Mouse (Mus musculus): ENCODE data around the gene Grap. TPM values are rescaled to one million over a fixed set of nuclear protein-coding genes. Genes with fewer than 3 reads are reported as not detected.

Gene Grap
- polyA plus RNA-seq, 1 experiment = 0.06 TPM

DNA sequence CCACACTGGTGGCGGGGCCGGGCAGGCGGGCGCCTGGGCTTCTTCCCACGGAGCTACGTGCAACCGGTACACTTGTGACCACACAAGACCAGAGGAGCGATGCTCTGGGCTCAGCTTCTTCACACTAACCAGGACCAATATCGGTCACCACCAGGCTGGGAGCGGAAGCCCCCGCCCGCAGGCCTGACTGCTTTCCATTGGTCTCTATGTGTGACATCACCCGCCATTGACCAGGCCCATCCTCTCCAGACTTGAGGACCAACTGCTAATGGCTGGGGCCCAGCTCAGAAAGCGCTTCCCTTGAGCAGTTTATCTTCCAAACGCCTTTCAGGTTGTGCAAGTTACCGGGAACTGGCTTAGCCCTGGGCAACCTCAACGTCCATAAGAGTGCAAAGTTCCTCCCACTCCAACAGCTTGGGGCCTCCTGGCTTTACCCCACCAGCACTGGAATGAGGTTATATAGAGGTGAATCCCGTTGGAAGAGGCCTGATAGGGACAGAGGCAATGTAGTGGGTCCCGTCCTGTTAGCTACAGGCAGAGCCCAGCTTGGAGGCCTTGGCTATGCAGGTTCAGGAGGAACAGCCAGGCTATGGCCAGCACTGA, 18.8 kb downstream of the Grap start:
- Histone ChIP-seq H3K79me2 (ENCODE audit: control insufficient read depth, insufficient read depth) (no peaks in the 10 kb centered on the region), H3K4me3 (no peak overlapping the region), H3ac (ENCODE audit: control insufficient read depth, insufficient read length) (no peak overlapping the region), H3K4me2 (ENCODE audit: low read depth) (no peak overlapping the region), H3K27me3 (ENCODE audit: control insufficient read depth, insufficient read depth, insufficient read length) (peaks cover 5% of the 10 kb centered on the region), H3K36me3 (ENCODE audit: control insufficient read depth, insufficient read depth) (no peaks in the 10 kb centered on the region)
- no peak for TF ChIP-seq SRF (IDR thresholded peaks at IDR 0.05; ENCODE audit: control insufficient read depth, insufficient read length, low read depth)
- TF ChIP-seq CEBPB (IDR thresholded peaks at IDR 0.05; ENCODE audit: insufficient read depth, poor library complexity, severe bottlenecking) = no peak
- TF ChIP-seq TCF12 (IDR thresholded peaks at IDR 0.05; ENCODE audit: insufficient read depth, poor library complexity, severe bottlenecking) = no peak
- TF ChIP-seq TCF3 (IDR thresholded peaks at IDR 0.05; ENCODE audit: insufficient read length, low read depth) = no peak
- TF ChIP-seq MAX (IDR thresholded peaks at IDR 0.05; ENCODE audit: low read depth) = no peak

DNA sequence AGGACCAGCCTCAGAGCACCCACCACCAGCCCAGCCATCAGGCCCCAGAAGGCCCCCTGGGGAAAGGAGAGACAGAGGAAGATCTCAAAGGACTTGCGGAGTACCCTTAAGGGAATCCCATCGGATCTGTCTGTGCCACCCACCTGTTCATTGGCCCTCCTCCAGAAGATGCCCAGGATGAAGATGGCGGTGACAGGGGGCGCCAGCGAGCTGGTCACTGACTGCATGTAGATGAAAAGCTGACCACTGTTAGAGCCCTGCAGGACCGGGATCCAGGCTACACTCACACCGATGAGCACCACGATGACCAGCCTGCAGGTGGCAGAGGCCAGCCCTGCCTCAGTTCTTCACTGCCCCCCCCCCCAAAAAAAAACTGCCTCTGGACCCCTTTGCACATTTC, 20.6 kb downstream of the Grap start:
- Histone ChIP-seq H3K4me2 (ENCODE audit: low read depth) (no peak overlapping the region), H3ac (ENCODE audit: control insufficient read depth, insufficient read length) (no peak overlapping the region), H3K79me2 (ENCODE audit: control insufficient read depth, insufficient read depth) (no peaks in the 10 kb centered on the region), H3K4me3 (no peak overlapping the region), H3K27me3 (ENCODE audit: control insufficient read depth, insufficient read depth, insufficient read length) (peaks cover 10% of the 10 kb centered on the region), H3K36me3 (ENCODE audit: control insufficient read depth, insufficient read depth) (no peaks in the 10 kb centered on the region)
- no peak for TF ChIP-seq SRF (IDR thresholded peaks at IDR 0.05; ENCODE audit: control insufficient read depth, insufficient read length, low read depth)
- no peak for TF ChIP-seq TCF3 (IDR thresholded peaks at IDR 0.05; ENCODE audit: insufficient read length, low read depth)
- no peak for TF ChIP-seq REST (IDR thresholded peaks at IDR 0.05; ENCODE audit: insufficient read depth, insufficient read length)
- no peak for TF ChIP-seq MYOG (IDR thresholded peaks at IDR 0.05; ENCODE audit: control insufficient read depth in 1 of 3, insufficient read depth in 1 of 3, insufficient read length in 2 of 3, low read depth in 2 of 3)
- no peak for TF ChIP-seq POLR2A (IDR thresholded peaks at IDR 0.05; ENCODE audit: insufficient read length, low read depth)
- TF ChIP-seq MYOD1 (IDR thresholded peaks at IDR 0.05; ENCODE audit: control insufficient read depth in 1 of 3, insufficient read length in 2 of 3, low read depth in 2 of 3) = no peak
- no peak for TF ChIP-seq CEBPB (IDR thresholded peaks at IDR 0.05; ENCODE audit: insufficient read depth, poor library complexity, severe bottlenecking)
- no peak for TF ChIP-seq MAX (IDR thresholded peaks at IDR 0.05; ENCODE audit: low read depth)
- no peak for TF ChIP-seq TCF12 (IDR thresholded peaks at IDR 0.05; ENCODE audit: insufficient read depth, poor library complexity, severe bottlenecking)
- TF ChIP-seq E2F4 (IDR thresholded peaks at IDR 0.05; ENCODE audit: insufficient read depth) = no peak
- no peak for TF ChIP-seq POLR2AphosphoS2 (IDR thresholded peaks at IDR 0.05; ENCODE audit: insufficient read length, low read depth)

DNA sequence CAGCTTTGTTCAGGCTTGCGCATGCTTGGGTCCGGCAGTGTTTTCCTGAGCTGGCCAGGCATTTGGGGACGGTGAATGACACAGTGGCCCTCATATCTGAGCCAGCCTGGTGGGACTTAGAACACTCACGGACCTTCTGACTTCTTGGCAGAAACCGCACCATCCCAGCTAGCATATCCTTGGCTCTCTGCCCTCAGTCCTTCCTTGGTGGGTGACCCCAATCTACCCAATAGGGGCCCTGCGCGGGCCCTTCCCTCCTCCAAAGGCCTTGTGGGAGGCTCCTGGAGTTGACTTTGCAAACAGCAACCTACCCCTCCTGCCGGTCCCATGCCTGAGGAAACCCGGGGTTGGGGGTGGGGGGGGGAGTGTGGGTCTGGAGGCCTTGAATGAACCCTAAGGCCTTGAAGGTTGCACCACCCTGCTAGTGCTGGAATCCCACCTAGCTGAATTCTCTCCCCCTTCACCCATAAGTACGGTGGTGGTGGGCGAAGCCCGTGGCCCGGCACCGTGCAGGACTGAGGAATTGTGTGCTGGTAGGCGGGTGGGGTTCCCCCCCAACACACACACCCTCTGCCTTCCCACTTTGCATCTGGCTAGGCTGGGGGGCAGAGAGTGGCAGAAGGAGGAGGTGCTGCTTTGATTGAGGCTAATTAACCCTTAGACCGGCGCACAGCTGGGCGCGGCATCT, 21.2 kb downstream of the Grap start:
- H3K4me2 ChIP-seq (ENCODE audit: low read depth) = no peak overlapping the region
- no peak overlapping the region for H3ac ChIP-seq (ENCODE audit: control insufficient read depth, insufficient read length)
- H3K79me2 ChIP-seq (ENCODE audit: control insufficient read depth, insufficient read depth) = no peaks in the 10 kb centered on the region

DNA sequence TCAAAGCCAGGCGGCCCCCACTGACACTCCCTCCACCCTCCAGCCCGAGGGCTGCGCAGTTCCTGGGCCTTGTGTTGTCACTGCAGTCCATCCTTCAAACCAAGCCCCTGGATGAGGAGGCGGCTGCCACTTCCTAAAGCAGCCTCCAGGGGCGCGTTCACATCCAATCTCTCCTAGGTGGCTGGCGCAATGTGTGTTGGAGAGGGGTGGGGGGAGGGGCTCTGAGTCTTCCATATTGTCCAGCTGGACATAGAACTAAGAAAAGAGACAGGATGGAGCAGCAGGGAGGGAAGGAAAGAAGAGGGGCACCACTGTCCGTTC, 21.7 kb downstream of the Grap start:
- H3K27me3 ChIP-seq (ENCODE audit: control insufficient read depth, insufficient read depth, insufficient read length) = peaks cover 13% of the 10 kb centered on the region
- TF ChIP-seq POLR2A (IDR thresholded peaks at IDR 0.05; ENCODE audit: insufficient read length, low read depth) (no peak), CEBPB (IDR thresholded peaks at IDR 0.05; ENCODE audit: insufficient read depth, poor library complexity, severe bottlenecking) (no peak), E2F4 (IDR thresholded peaks at IDR 0.05; ENCODE audit: insufficient read depth) (no peak), SRF (IDR thresholded peaks at IDR 0.05; ENCODE audit: control insufficient read depth, insufficient read length, low read depth) (no peak), USF1 (IDR thresholded peaks at IDR 0.05; ENCODE audit: low read depth) (no peak), MYOG (IDR thresholded peaks at IDR 0.05; ENCODE audit: control insufficient read depth in 1 of 3, insufficient read depth in 1 of 3, insufficient read length in 2 of 3, low read depth in 2 of 3) (no peak)
- H3ac ChIP-seq (ENCODE audit: control insufficient read depth, insufficient read length) = no peak overlapping the region
- no peak overlapping the region for H3K4me2 ChIP-seq (ENCODE audit: low read depth)
- H3K4me3 ChIP-seq = no peak overlapping the region
- no peaks in the 10 kb centered on the region for H3K36me3 ChIP-seq (ENCODE audit: control insufficient read depth, insufficient read depth)
- no peaks in the 10 kb centered on the region for H3K79me2 ChIP-seq (ENCODE audit: control insufficient read depth, insufficient read depth)

More for the DNA sequence above, 21.2 kb downstream of the Grap start:
- Histone ChIP-seq H3K27me3 (ENCODE audit: control insufficient read depth, insufficient read depth, insufficient read length) (peaks cover 13% of the 10 kb centered on the region), H3K36me3 (ENCODE audit: control insufficient read depth, insufficient read depth) (no peaks in the 10 kb centered on the region), H3K4me3 (no peak overlapping the region)
- TF ChIP-seq POLR2AphosphoS2 (IDR thresholded peaks at IDR 0.05; ENCODE audit: insufficient read length, low read depth) (no peak), E2F4 (IDR thresholded peaks at IDR 0.05; ENCODE audit: insufficient read depth) (no peak), SRF (IDR thresholded peaks at IDR 0.05; ENCODE audit: control insufficient read depth, insufficient read length, low read depth) (no peak), TCF12 (IDR thresholded peaks at IDR 0.05; ENCODE audit: insufficient read depth, poor library complexity, severe bottlenecking) (no peak), POLR2A (IDR thresholded peaks at IDR 0.05; ENCODE audit: insufficient read length, low read depth) (no peak), CEBPB (IDR thresholded peaks at IDR 0.05; ENCODE audit: insufficient read depth, poor library complexity, severe bottlenecking) (no peak), MYOD1 (IDR thresholded peaks at IDR 0.05; ENCODE audit: control insufficient read depth in 1 of 3, insufficient read length in 2 of 3, low read depth in 2 of 3) (no peak), REST (IDR thresholded peaks at IDR 0.05; ENCODE audit: insufficient read depth, insufficient read length) (no peak), MAX (IDR thresholded peaks at IDR 0.05; ENCODE audit: low read depth) (no peak), TCF3 (IDR thresholded peaks at IDR 0.05; ENCODE audit: insufficient read length, low read depth) (no peak), MYOG (IDR thresholded peaks at IDR 0.05; ENCODE audit: control insufficient read depth in 1 of 3, insufficient read depth in 1 of 3, insufficient read length in 2 of 3, low read depth in 2 of 3) (no peak)

DNA sequence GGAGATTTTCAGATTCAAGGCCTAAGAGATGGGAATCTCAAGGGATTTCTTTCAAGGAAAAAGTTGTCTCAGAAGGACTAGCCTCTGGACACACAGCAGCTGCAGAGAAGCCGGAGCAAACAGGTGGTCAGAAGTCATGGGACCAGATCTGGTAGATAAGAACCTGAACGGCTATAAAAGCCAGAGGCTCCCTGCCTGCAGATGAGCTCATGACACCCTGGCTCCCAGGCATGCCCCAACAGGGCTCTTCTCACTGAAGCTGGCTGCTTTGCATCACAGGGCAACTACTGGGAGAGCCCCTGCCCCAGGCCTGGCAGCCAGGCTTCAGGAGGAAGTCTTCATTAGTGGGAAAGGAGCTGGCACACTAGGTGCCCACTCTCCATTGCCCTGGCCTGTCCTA, 22.3 kb downstream of the Grap start:
- Histone ChIP-seq H3K36me3 (ENCODE audit: control insufficient read depth, insufficient read depth) (no peaks in the 10 kb centered on the region), H3ac (ENCODE audit: control insufficient read depth, insufficient read length) (no peak overlapping the region)
- peak in 2 of 3 experiments; percentile 58 to 66 for TF ChIP-seq MYOD1 (IDR thresholded peaks at IDR 0.05; ENCODE audit: control insufficient read depth in 1 of 3, insufficient read length in 2 of 3, low read depth in 2 of 3)
- no peak for TF ChIP-seq POLR2A (IDR thresholded peaks at IDR 0.05; ENCODE audit: insufficient read length, low read depth)
- peak in 2 of 3 experiments; percentile 74 to 86 for TF ChIP-seq MYOG (IDR thresholded peaks at IDR 0.05; ENCODE audit: control insufficient read depth in 1 of 3, insufficient read depth in 1 of 3, insufficient read length in 2 of 3, low read depth in 2 of 3)
- TF ChIP-seq MAX (IDR thresholded peaks at IDR 0.05; ENCODE audit: low read depth) = no peak
- no peak for TF ChIP-seq POLR2AphosphoS2 (IDR thresholded peaks at IDR 0.05; ENCODE audit: insufficient read length, low read depth)
- TF ChIP-seq REST (IDR thresholded peaks at IDR 0.05; ENCODE audit: insufficient read depth, insufficient read length) = no peak
- TF ChIP-seq USF1 (IDR thresholded peaks at IDR 0.05; ENCODE audit: low read depth) = no peak
- no peak for TF ChIP-seq SRF (IDR thresholded peaks at IDR 0.05; ENCODE audit: control insufficient read depth, insufficient read length, low read depth)
- peak; percentile 11 for TF ChIP-seq TCF12 (IDR thresholded peaks at IDR 0.05; ENCODE audit: insufficient read depth, poor library complexity, severe bottlenecking)
- TF ChIP-seq CEBPB (IDR thresholded peaks at IDR 0.05; ENCODE audit: insufficient read depth, poor library complexity, severe bottlenecking) = no peak
- no peak for TF ChIP-seq TCF3 (IDR thresholded peaks at IDR 0.05; ENCODE audit: insufficient read length, low read depth)
- TF ChIP-seq E2F4 (IDR thresholded peaks at IDR 0.05; ENCODE audit: insufficient read depth) = no peak

More for the DNA sequence above, 22.3 kb downstream of the Grap start:
- no peaks in the 10 kb centered on the region for H3K79me2 ChIP-seq (ENCODE audit: control insufficient read depth, insufficient read depth)
- no peak overlapping the region for H3K4me3 ChIP-seq
- H3K27me3 ChIP-seq (ENCODE audit: control insufficient read depth, insufficient read depth, insufficient read length) = peaks cover 18% of the 10 kb centered on the region
- H3K4me2 ChIP-seq (ENCODE audit: low read depth) = no peak overlapping the region

Data from myocyte (in vitro differentiated cells).